Mouse (Mus musculus) T-cell, adult 2 months (primary cell): ENCODE data around the gene Cpne4.

Source experiments
- DNase-seq: peaks from one replicate; pipeline ENCODE4 v3.0.0; 2022; ENCODE audit warnings: low spot score

The Cpne4 gene

DNA sequence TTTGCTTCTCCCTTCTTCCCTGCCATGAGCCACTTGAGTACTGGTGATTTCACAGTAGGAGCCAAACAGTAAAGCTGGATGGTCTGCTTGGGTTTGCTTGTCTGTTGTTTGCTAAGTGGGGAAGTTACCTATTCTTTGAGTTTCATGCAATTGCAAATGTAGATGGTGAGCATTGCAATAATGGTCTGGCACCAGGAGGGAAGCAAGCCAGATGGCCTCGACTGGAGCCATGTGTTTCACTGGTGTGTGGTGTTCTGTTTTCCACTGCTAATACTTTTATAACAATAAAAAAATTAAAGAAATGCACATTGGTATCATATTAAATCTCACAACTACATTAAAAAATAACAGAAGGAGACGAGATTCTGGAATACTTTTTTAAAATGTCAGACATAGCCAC, 502.6 kb downstream of the Cpne4 start:
- DNase-seq: no peak

DNA sequence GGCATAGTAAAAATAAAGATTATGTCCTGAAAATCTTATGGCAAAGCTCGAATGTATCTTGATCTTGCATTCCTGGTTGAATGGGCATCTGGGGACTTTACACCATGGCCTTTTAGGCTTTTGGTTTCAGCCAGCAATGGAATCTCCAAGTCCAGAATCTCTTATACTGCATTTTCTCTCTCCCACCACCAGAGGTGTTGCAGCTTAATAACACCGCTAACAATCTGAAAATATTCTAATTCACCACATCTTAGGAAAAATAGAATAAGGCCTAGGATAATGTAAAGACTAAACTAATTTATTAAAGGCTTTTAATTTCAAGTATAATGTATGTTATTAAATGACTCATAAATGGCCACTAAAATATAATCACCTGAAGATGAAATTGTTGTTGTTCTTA, 503.2 kb downstream of the Cpne4 start:
- no peak for DNase-seq

DNA sequence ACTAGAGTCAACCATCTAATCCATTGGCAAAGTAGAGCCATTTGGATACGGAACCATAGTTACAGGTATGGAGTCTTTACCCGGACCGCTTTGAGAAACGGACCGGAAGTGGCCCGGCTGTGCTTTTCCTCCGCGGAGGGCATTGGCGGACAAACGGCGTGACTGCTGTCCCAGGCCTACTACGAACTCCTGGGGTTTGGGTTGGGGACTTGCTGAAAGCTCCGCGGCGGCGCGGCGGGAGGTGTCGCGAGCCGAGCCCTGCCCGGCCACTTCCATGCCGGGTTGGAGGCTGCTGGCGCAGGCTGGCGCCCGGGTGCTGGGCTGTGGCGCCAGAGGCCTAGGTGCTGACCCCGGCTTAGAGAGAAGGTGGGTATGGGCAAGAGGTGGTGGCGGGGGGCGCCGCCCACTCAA, 506.1 kb downstream of the Cpne4 start, which contains the start of gene Mrpl3:
Gene Mrpl3, plus strand, starts transcription at position 93 of the 411 bp plus-strand sequence.
- peak; percentile 81 for DNase-seq

DNA sequence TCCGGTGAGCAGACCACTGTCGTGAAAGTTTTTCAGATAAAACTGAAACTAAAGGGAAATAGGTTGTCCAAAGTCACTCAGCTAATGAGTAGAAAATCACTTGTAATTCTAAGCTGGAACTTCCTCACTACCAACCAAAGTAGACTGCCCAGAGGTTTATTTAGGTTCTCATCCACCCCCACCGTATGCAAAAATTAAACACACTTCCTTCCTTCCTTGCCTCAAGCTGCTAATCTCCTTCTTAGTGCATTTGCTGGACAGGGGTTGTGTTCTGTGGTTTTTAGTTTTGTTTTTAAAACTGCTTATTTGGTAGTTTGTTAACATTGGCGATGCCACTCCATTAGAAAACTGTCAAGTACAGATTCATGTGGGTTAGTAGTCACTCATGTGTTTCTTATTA, 506.7 kb downstream of the Cpne4 start:
- DNase-seq: no peak

DNA sequence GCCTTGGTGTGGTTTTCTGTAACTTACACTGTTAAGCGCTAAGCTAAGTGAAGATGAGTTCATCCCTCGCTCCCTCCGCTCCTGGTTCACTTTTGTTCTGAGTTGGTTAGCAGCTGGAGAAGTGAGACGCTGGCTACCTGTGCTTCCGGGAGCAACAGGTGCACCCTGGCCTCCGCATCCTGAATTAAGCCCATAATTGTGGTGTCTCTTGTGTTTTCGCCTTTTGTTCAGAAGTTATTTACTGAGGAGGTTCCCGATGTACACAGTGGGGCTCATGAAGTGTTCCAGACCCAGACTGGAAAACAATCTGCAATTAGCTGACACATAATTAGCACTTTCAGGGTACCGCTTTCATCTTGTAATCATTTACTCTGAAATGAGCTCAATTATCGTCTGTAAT, 522.0 kb downstream of the Cpne4 start:
- no peak for DNase-seq

DNA sequence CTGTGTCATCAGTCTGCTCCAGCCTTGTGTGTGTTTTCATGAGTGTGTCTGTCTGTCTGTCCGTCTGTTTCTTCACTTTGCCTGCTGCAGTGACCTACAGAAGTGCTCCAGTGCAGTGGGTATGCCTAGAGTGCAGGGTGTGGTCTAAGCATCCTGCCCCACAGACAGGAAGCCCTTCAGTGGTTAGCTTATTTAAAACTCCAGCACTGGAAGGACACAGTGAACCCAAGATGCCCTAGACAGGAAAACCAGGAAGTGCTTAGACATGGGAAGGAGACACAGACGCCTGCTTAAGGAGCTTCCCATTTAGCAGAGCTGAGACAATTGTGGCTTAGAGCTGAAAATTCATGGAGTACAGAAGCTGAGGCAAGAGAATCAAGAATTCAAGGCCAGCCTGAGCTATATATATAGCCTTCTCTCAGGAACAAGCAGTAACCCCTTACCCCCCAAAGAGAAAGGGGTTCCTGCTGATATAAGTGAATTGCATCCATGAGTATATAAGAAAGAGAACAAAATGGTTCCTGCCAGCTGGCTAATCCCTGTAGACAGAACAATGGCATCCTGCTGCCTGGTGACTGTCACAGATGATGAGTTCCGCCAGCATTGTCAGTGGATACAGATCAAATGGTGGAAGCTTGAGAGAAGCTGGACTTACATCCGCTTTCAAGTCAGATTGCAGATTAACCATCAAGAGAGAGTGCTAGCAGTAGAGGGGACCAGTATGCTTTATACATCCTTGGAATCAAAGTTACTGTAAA, 526.1 kb downstream of the Cpne4 start:
- no peak for DNase-seq

DNA sequence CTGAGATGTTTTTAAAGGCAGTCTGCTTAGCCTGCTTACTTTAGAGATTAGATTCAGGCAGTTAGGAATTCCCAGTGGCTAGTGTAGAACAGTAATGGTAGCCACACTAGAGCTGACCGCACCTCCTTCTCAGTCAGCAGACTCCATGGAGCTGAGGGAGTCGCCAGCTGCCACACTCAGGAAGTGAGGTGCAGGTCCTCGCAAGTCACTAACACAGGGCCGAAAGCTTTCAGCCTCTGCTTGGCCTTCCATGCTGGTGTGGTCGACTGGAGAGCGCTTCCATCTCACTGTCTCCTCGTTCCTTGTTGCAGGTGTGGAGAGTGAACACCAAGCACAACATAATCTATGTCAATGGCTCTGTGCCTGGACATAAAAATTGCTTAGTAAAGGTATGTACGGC, 527.8 kb downstream of the Cpne4 start:
- no peak for DNase-seq

DNA sequence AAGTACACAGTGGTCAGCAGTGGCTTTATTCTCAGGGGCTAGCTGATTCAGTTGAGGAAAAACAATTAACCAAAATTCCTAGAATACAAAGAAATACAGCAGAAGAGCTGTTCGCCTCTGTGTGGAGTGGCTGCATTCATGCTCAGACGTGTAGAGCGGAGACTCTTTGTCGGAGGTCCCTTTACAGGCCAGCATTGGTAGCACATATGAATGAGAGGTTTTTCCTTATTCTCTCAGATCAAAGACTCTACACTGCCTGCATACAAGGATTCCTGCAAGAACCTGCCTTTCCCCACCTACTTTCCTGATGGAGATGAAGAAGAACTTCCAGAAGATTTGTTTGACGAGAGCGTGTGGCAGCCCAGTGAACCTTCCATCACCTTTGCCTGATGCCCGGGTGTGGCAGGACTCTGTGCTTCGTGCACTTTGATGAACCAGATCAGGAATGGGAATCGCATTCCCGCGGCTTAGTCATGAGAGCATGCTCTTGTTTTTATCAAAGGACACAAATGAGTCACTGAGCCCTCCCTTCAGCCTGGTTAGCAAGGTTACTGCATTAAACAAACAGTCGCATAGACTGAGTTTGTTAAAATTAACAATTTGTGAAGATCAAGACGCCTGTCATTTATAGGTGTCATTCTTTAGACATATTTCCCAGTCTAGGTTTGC, 529.8 kb downstream of the Cpne4 start:
- DNase-seq: no peak

DNA sequence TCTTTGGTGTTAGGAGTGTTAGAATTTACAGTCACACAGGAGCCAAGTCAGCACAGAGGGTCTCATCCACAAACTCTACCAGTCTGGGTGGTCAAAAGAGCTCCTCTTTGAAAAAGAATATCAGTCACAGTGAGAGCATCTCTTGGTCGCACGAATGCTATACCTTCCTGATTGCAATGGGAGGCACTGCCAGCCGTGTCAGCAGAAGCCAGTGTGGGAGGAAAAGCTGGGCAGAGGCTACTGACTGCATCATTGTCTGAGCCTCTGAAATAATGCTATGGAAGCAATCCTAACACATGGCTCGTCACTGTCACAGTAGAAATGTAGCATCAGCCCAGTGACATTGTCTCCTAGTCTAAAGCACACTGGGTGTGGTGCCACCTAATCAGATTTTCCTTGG, 531.4 kb downstream of the Cpne4 start:
- DNase-seq: no peak

DNA sequence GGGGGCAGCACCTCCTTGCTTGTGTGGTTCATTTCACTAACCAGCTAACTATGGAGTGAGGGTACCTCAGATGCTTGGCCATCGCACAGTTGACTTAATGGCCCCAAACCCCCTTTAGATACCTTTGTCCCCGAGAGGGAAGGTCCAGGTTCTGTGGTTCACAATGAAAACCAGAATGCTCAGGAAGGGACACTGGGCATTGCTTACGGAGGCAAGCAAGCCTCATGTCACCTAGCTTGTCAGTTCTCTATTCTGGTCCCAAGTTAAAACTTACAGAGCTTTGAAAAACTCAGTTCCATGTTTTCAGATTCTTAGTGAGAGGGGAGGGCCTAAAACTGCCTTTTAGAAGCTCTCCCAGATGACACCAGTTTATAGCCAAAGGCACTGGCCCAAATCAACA, 533.2 kb downstream of the Cpne4 start:
- DNase-seq: no peak
